In genomic region chr3:53735147-53735546, GRCm38 (mm10) we compare ENCODE assay signal across 9 mouse cellular contexts.
DNase-seq lines count a peak whose midpoint lies in the region; ATAC-seq and TF ChIP-seq lines count a peak whose summit lies in the region.
"Had no signal": no experiment of that assay in that cellular context is flagged by ENCODE, and none has a peak within 500 bp of the region (broad histone marks: within the 10 kb centered on the region; RNA-seq: fewer than 3 reads in every experiment).

No protein-coding gene starts in this region.

- no peak overlapping the region for H3K4me3 ChIP-seq in left cerebral cortex, adult 2 months
- H3K4me3 ChIP-seq: liver, embryonic 15.5 days had no signal

- peak; percentile 85 for ATAC-seq in frontal cortex, adult (ENCODE audit: low TSS enrichment)

- DNase-seq in left cerebral cortex, adult 2 months (ENCODE audit: extremely low spot score in 1 of 2, low spot score in 2 of 2): peak; percentile 24 to 28
- DNase-seq in left cerebral cortex, postnatal 36 days (ENCODE audit: low spot score in 2 of 2): no peak
- peak; percentile 8 for DNase-seq in adrenal gland, postnatal 25 days
- peak; percentile 65 to 69 for DNase-seq in layer of hippocampus, postnatal 10 days (ENCODE audit: low spot score in 2 of 2)
- peak; percentile 31 for DNase-seq in right cerebral cortex, postnatal 14 days
- DNase-seq in gastrocnemius, postnatal 14 days: no peak
- DNase-seq in gastrocnemius, adult 8-10 months (ENCODE audit: low spot score in 2 of 2): no peak

- no peak overlapping the region for H3K27ac ChIP-seq in left cerebral cortex, adult 2 months
- H3K27ac ChIP-seq: liver, embryonic 15.5 days had no signal

- peak; percentile 66 for TF ChIP-seq CTCF in left cerebral cortex, adult 2 months (IDR thresholded peaks at IDR 0.05)

- intact Hi-C loops in left cerebral cortex, adult 2 months (cut with DNase I): loop anchor here (1.0 to 5.0 kb wide), 5 partner anchors 422 to 957 kb away; partner anchors contain the start of genes Supt20 and Trpc4
- intact Hi-C loops in left cerebral cortex, postnatal 36 days (cut with DNase I): loop anchor here (1.0 to 10.0 kb wide), 3 partner anchors 420 to 950 kb away; no protein-coding TSS in a partner anchor
- intact Hi-C loops in gastrocnemius, postnatal 14 days (cut with DNase I; ENCODE audit: low total_unique reads): loop anchor here (10.0 kb wide), 1 partner anchor 150 kb away; no protein-coding TSS in a partner anchor

Comparison
In these comparisons a context has a peak if more than half of its experiments do, and no peak if none do; other contexts are left out.
1. DNase-seq: peak in left cerebral cortex, adult 2 months (2 of 2), adrenal gland, postnatal 25 days (single experiment), layer of hippocampus, postnatal 10 days (2 of 2) and right cerebral cortex, postnatal 14 days (single experiment); none in left cerebral cortex, postnatal 36 days (0 of 2), gastrocnemius, postnatal 14 days (single experiment) and gastrocnemius, adult 8-10 months (0 of 2).